In genomic region chr6:88221968-88222367, GRCm38 (mm10) we compare ENCODE assay signal across 28 mouse cellular contexts. TPM values are rescaled to one million over a fixed set of nuclear protein-coding genes. Genes with fewer than 3 reads are reported as not detected.
DNase-seq lines count a peak whose midpoint lies in the region; ATAC-seq and TF ChIP-seq lines count a peak whose summit lies in the region.
"Had no signal": no experiment of that assay in that cellular context is flagged by ENCODE, and none has a peak within 500 bp of the region (broad histone marks: within the 10 kb centered on the region; RNA-seq: fewer than 3 reads in every experiment).

Dnajb8 (plus strand) TSS chr6:88222268.

- no peak for ATAC-seq in hindbrain, embryonic 14.5 days (ENCODE audit: low FRiP score)
- 0 out of 2 replicates have a peak, but pooled peaks have one; percentile 10 for ATAC-seq in stomach, postnatal 0 days (ENCODE audit: low FRiP score, low TSS enrichment)
- ATAC-seq in CD4-positive, CD25-positive, alpha-beta regulatory T cell, adult 4 months, result no peak
- ATAC-seq: activated CD4-positive, CD25-positive, alpha-beta regulatory T cell, adult 4 months; Patski had no signal

- 28% methylated on average over 10 of the region's 10 CpGs for WGBS in hindbrain, embryonic 10.5 days
- 41% methylated on average over 10 of the region's 10 CpGs for WGBS in hindbrain, embryonic 14.5 days
- 48% methylated on average over 10 of the region's 10 CpGs for WGBS in limb, embryonic 10.5 days
- 47% methylated on average over 10 of the region's 10 CpGs for WGBS in stomach, postnatal 0 days

- peaks cover 41% of the 10 kb centered on the region for H3K27me3 ChIP-seq in hindbrain, embryonic 10.5 days (ENCODE audit: insufficient read depth, poor library complexity, severe bottlenecking)
- no peaks in the 10 kb centered on the region for H3K27me3 ChIP-seq in hindbrain, embryonic 14.5 days (ENCODE audit: control insufficient read depth, insufficient read depth, low read length)
- no peaks in the 10 kb centered on the region for H3K27me3 ChIP-seq in testis, adult 2 months (ENCODE audit: control insufficient read depth, insufficient read depth, low read length)
- H3K27me3 ChIP-seq in limb, embryonic 10.5 days (ENCODE audit: low read depth, poor library complexity, severe bottlenecking), result peaks cover 27% of the 10 kb centered on the region; the same call in 1 of the 2 replicates
- H3K27me3 ChIP-seq in stomach, postnatal 0 days (ENCODE audit: control insufficient read depth, insufficient read depth, low read length), result no peaks in the 10 kb centered on the region
- H3K27me3 ChIP-seq: Patski had no signal

- no peak within 1 kb of the TSS for H3K4me2 ChIP-seq in hindbrain, embryonic 14.5 days (replicated peaks)
- no peak within 1 kb of the TSS for H3K4me2 ChIP-seq in stomach, postnatal 0 days (replicated peaks; ENCODE audit: low read depth)

- no peak for TF ChIP-seq EP300 in stomach, postnatal 0 days (optimal IDR thresholded peaks at IDR 0.05)

- DNase-seq in hindbrain, embryonic 10.5 days (ENCODE audit: low spot score), result no peak
- DNase-seq in hindbrain, embryonic 14.5 days (ENCODE audit: low spot score), result no peak
- no peak for DNase-seq in testis, postnatal 14 days (ENCODE audit: low spot score)
- no peak for DNase-seq in limb, embryonic 10.5 days (ENCODE audit: low spot score)
- no peak for DNase-seq in stomach, postnatal 0 days (ENCODE audit: low spot score)
- DNase-seq in gastrocnemius, adult 8-10 months (ENCODE audit: low spot score in 2 of 2), result no peak
- DNase-seq: adrenal gland, adult 2 months; adrenal gland, adult 8-10 months; adrenal gland, postnatal 10 days; adrenal gland, postnatal 14 days; adrenal gland, postnatal 25 days; adrenal gland, postnatal 36 days; B cell, adult 2 months; cerebellum, adult 11 months; cerebellum, adult 11-12 months; cerebellum, adult 18-20 months had no signal

- H3K9me3 ChIP-seq in hindbrain, embryonic 10.5 days, result peaks cover 5% of the 10 kb centered on the region
- H3K9me3 ChIP-seq in hindbrain, embryonic 14.5 days (ENCODE audit: control insufficient read depth, low read length), result no peaks in the 10 kb centered on the region
- no peaks in the 10 kb centered on the region for H3K9me3 ChIP-seq in limb, embryonic 10.5 days (replicated peaks)
- no peaks in the 10 kb centered on the region for H3K9me3 ChIP-seq in stomach, postnatal 0 days (ENCODE audit: control insufficient read depth, low read length)

- H3K27ac ChIP-seq in hindbrain, embryonic 10.5 days, result peak within 1 kb of the TSS; percentile 14; the same call in 1 of the 2 replicates
- no peak within 1 kb of the TSS for H3K27ac ChIP-seq in hindbrain, embryonic 14.5 days
- peak within 1 kb of the TSS; percentile 33 for H3K27ac ChIP-seq in testis, adult 2 months (ENCODE audit: control insufficient read depth, insufficient read depth, low read depth, low read length)
- H3K27ac ChIP-seq in limb, embryonic 10.5 days, result 0 out of 2 replicates have a peak within 1 kb of the TSS, but pooled peaks have one; percentile 20
- H3K27ac ChIP-seq in stomach, postnatal 0 days (replicated peaks), result no peak within 1 kb of the TSS

- no peaks in the 10 kb centered on the region for H3K36me3 ChIP-seq in hindbrain, embryonic 10.5 days
- H3K36me3 ChIP-seq in hindbrain, embryonic 14.5 days (replicated peaks; ENCODE audit: control insufficient read depth, insufficient read depth), result no peaks in the 10 kb centered on the region
- H3K36me3 ChIP-seq in testis, adult 2 months (ENCODE audit: control insufficient read depth, insufficient read depth, low read length), result no peaks in the 10 kb centered on the region
- no peaks in the 10 kb centered on the region for H3K36me3 ChIP-seq in limb, embryonic 10.5 days
- H3K36me3 ChIP-seq in stomach, postnatal 0 days (ENCODE audit: control insufficient read depth, insufficient read depth, low read length), result no peaks in the 10 kb centered on the region
- H3K36me3 ChIP-seq: G1E had no signal

- H3K4me1 ChIP-seq in hindbrain, embryonic 10.5 days (replicated peaks), result peaks cover 34% of the 10 kb centered on the region
- H3K4me1 ChIP-seq in hindbrain, embryonic 14.5 days (replicated peaks; ENCODE audit: control insufficient read depth, insufficient read depth, low read length), result peaks cover 5% of the 10 kb centered on the region; the same call in 1 of the 2 replicates
- H3K4me1 ChIP-seq in testis, adult 2 months (ENCODE audit: control insufficient read depth, insufficient read depth, low read length), result no peaks in the 10 kb centered on the region
- H3K4me1 ChIP-seq in limb, embryonic 10.5 days, result peaks cover 12% of the 10 kb centered on the region
- no peaks in the 10 kb centered on the region for H3K4me1 ChIP-seq in stomach, postnatal 0 days (replicated peaks; ENCODE audit: control insufficient read depth, insufficient read depth)

- peak; percentile 81; the same call in 1 of the 2 replicates for TF ChIP-seq POLR2A in testis, adult 2 months (IDR thresholded peaks at IDR 0.05; ENCODE audit: control insufficient read depth, low read depth, low read length)

- no peak within 1 kb of the TSS for H3K4me3 ChIP-seq in hindbrain, embryonic 10.5 days
- no peak within 1 kb of the TSS for H3K4me3 ChIP-seq in hindbrain, embryonic 14.5 days (replicated peaks; ENCODE audit: low read length)
- peak within 1 kb of the TSS; percentile 78 for H3K4me3 ChIP-seq in testis, adult 2 months (ENCODE audit: control insufficient read depth, low read depth, low read length)
- no peak within 1 kb of the TSS for H3K4me3 ChIP-seq in limb, embryonic 10.5 days
- H3K4me3 ChIP-seq in stomach, postnatal 0 days (ENCODE audit: low read depth, low read length), result no peak within 1 kb of the TSS

- H3K9ac ChIP-seq in hindbrain, embryonic 14.5 days, result no peak within 1 kb of the TSS
- no peak within 1 kb of the TSS for H3K9ac ChIP-seq in stomach, postnatal 0 days (ENCODE audit: low read length)

- no peak for TF ChIP-seq CTCF in testis, adult 2 months (IDR thresholded peaks at IDR 0.05; ENCODE audit: control insufficient read depth, insufficient read depth, insufficient replicate concordance, low read depth, low read length)
- no peak for TF ChIP-seq CTCF in stomach, postnatal 0 days (IDR thresholded peaks at IDR 0.05; ENCODE audit: low read depth)

RNA-seq across cellular contexts. Expression of gene Dnajb8, which starts in this region (rescaled TPM):
- polyA plus RNA-seq in hindbrain, embryonic 10.5 days (2016; fragmentation: Nextera tagmentation; extraction: Ambion mirVana), result not detected in 2 replicates
- not detected in 2 replicates for polyA plus RNA-seq in hindbrain, embryonic 14.5 days (2014; fragmentation: Nextera tagmentation; extraction: Ambion mirVana)
- polyA plus RNA-seq in testis, adult 2 months (2012; rRNA removed), result 720 and 738 TPM in 2 replicates
- polyA plus RNA-seq in limb, embryonic 10.5 days (2016; fragmentation: Nextera tagmentation; extraction: Ambion mirVana), result not detected in 2 replicates
- not detected in 2 replicates for polyA plus RNA-seq in stomach, postnatal 0 days (2015; fragmentation: Nextera tagmentation; extraction: Ambion mirVana)
- not detected for total RNA-seq in gastrocnemius, adult 8-10 months (2022)
- polyA plus RNA-seq in CD4-positive, CD25-positive, alpha-beta regulatory T cell, adult 4 months (2017; shearing (Covaris generic)), result not detected
- total RNA-seq: adrenal gland, adult 18-20 months; adrenal gland, adult 2 months; adrenal gland, adult 8-10 months; adrenal gland, postnatal 10 days; adrenal gland, postnatal 14 days; adrenal gland, postnatal 25 days; adrenal gland, postnatal 36 days; adrenal gland, postnatal 4 days; CH12.LX; ES-E14; MEL had no signal
- polyA plus RNA-seq: activated CD4-positive, CD25-positive, alpha-beta regulatory T cell, adult 4 months; adrenal gland, adult 2 months; brain, embryonic 14.5 days; C2C12; G1E; Patski had no signal

Comparison
In these comparisons a context has a peak if more than half of its experiments do, and no peak if none do; other contexts are left out.
1. RNA of gene Dnajb8 (polyA plus RNA-seq): 720 to 738 TPM in testis, adult 2 months; not detected in stomach, postnatal 0 days, not detected in hindbrain, embryonic 10.5 days, not detected in hindbrain, embryonic 14.5 days, not detected in limb, embryonic 10.5 days and not detected in CD4-positive, CD25-positive, alpha-beta regulatory T cell, adult 4 months; every median in the first group is over 100 times any median in the second.
2. H3K27ac ChIP-seq: peak in hindbrain, embryonic 10.5 days (single experiment), testis, adult 2 months (single experiment) and limb, embryonic 10.5 days (single experiment); none in hindbrain, embryonic 14.5 days (single experiment) and stomach, postnatal 0 days (single experiment).
3. Peak in ATAC-seq in stomach, postnatal 0 days; RNA of the gene not detected or under 1 TPM.